Mouse (Mus musculus) C2C12 (cell line): ENCODE results near the gene Hmgcs2. TPM values are rescaled to one million over a fixed set of nuclear protein-coding genes. Genes with fewer than 3 reads are reported as not detected.

Source experiments
- H3K27me3 ChIP-seq: one replicate; pipeline ENCODE4 v1.6.1; 2011; ENCODE audit not compliant: control insufficient read depth, insufficient read depth, insufficient read length
- H3K36me3 ChIP-seq: one replicate; pipeline ENCODE4 v1.6.1; 2011; ENCODE audit not compliant: control insufficient read depth, insufficient read depth
- H3K4me3 ChIP-seq: one replicate; pipeline ENCODE4 v1.5.1; 2011; ENCODE audit warnings: mild to moderate bottlenecking, control low read depth; ENCODE audit not compliant: poor library complexity, insufficient read depth, severe bottlenecking
- H3K79me2 ChIP-seq: one replicate; pipeline ENCODE4 v1.6.1; 2011; ENCODE audit not compliant: control insufficient read depth, insufficient read depth
- H3K79me3 ChIP-seq: one replicate; pipeline ENCODE4 v1.6.1; 2011; ENCODE audit warnings: low read depth, control low read depth
- H3ac ChIP-seq: one replicate; pipeline ENCODE3; 2011; ENCODE audit warnings: low read depth; ENCODE audit not compliant: control insufficient read depth, insufficient read length
- CEBPB ChIP-seq: IDR thresholded peaks from one replicate; pipeline ENCODE4 v1.6.1; 2011; ENCODE audit warnings: low read depth, mild to moderate bottlenecking, control low read depth, moderate library complexity
- CTCF ChIP-seq: IDR thresholded peaks from one replicate; pipeline ENCODE4 v1.5.1; 2011; ENCODE audit not compliant: control insufficient read depth, insufficient read depth, insufficient read length
- FOSL1 ChIP-seq: IDR thresholded peaks from one replicate; pipeline ENCODE4 v1.8.0; 2011; ENCODE audit warnings: mild to moderate bottlenecking, low read length; ENCODE audit not compliant: poor library complexity, insufficient read depth, severe bottlenecking
- MAX ChIP-seq: IDR thresholded peaks from one replicate; pipeline ENCODE4 v1.6.1; 2011; ENCODE audit warnings: mild to moderate bottlenecking, control low read depth
- MYOD1 ChIP-seq: IDR thresholded peaks from one replicate; pipeline ENCODE4 v1.6.1; 2011; ENCODE audit warnings: low read depth; ENCODE audit not compliant: control insufficient read depth, insufficient read length
- MYOG ChIP-seq: IDR thresholded peaks from one replicate; pipeline ENCODE4 v1.6.1; 2011; ENCODE audit not compliant: control insufficient read depth, insufficient read length; ENCODE audit errors: extremely low read depth
- USF1 ChIP-seq: IDR thresholded peaks from one replicate; pipeline ENCODE4 v1.6.1; 2011; ENCODE audit warnings: low read depth, mild to moderate bottlenecking, control low read depth, moderate library complexity
- polyA plus RNA-seq: library from polyadenylated mRNA; unstranded; fragments of >200 nt; fragmentation: generic; extraction: Trizol; gene quantifications from one replicate; pipeline ENCODE4 v1.2.1, GENCODE M21; 2012; ENCODE audit warnings: missing spikeins

Hmgcs2 gene
- polyA plus RNA-seq, 1 experiment = 0.01 TPM

GRCm38 (mm10) chr3:98291044-98291443 is 10.8 kb downstream of the Hmgcs2 start:
- Histone ChIP-seq H3K79me2 (no peaks in the 10 kb centered on the region), H3K4me3 (no peak overlapping the region)

GRCm38 (mm10) chr3:98295965-98296364 is 15.7 kb downstream of the Hmgcs2 start:
- Histone ChIP-seq H3K36me3 (no peaks in the 10 kb centered on the region), H3K4me3 (no peak overlapping the region), H3K27me3 (peaks cover 3% of the 10 kb centered on the region), H3K79me3 (no peaks in the 10 kb centered on the region), H3K79me2 (no peaks in the 10 kb centered on the region), H3ac (no peak overlapping the region)
- no peak for TF ChIP-seq MYOD1
- TF ChIP-seq FOSL1 = no peak
- TF ChIP-seq MAX = no peak
- no peak for TF ChIP-seq MYOG
- no peak for TF ChIP-seq CTCF
- no peak for TF ChIP-seq CEBPB
- TF ChIP-seq USF1 = no peak

More at GRCm38 (mm10) chr3:98291044-98291443, 10.8 kb downstream of the Hmgcs2 start:
- H3K27me3 ChIP-seq = no peaks in the 10 kb centered on the region
- H3ac ChIP-seq = no peak overlapping the region
- no peaks in the 10 kb centered on the region for H3K79me3 ChIP-seq
- no peaks in the 10 kb centered on the region for H3K36me3 ChIP-seq
- TF ChIP-seq MAX (no peak), CTCF (no peak), USF1 (no peak), CEBPB (no peak), MYOD1 (no peak), MYOG (no peak), FOSL1 (no peak)

GRCm38 (mm10) chr3:98299391-98300100 is 19.3 kb downstream of the Hmgcs2 start:
- TF ChIP-seq CEBPB (no peak), MAX (no peak), FOSL1 (no peak), USF1 (no peak), MYOG (no peak), MYOD1 (no peak), CTCF (no peak)
- Histone ChIP-seq H3K36me3 (no peaks in the 10 kb centered on the region), H3ac (no peak overlapping the region), H3K79me3 (no peaks in the 10 kb centered on the region), H3K4me3 (no peak overlapping the region), H3K27me3 (peaks cover 3% of the 10 kb centered on the region), H3K79me2 (no peaks in the 10 kb centered on the region)

- no peak for TF ChIP-seq CTCF
- TF ChIP-seq MAX = no peak
- no peak for TF ChIP-seq FOSL1
- no peak for TF ChIP-seq CEBPB
- TF ChIP-seq MYOD1 = no peak
- TF ChIP-seq USF1 = no peak
- no peak for TF ChIP-seq MYOG
Observed at GRCm38 (mm10) chr3:98300266-98300665, 20.0 kb downstream of the Hmgcs2 start.

GRCm38 (mm10) chr3:98301761-98302160 is 21.5 kb downstream of the Hmgcs2 start:
- H3K79me2 ChIP-seq = no peaks in the 10 kb centered on the region
- H3K79me3 ChIP-seq = no peaks in the 10 kb centered on the region
- H3ac ChIP-seq = no peak overlapping the region
- H3K4me3 ChIP-seq = no peak overlapping the region
- H3K27me3 ChIP-seq = peaks cover 3% of the 10 kb centered on the region
- TF ChIP-seq MYOD1 (no peak), USF1 (no peak), FOSL1 (no peak), CTCF (no peak), CEBPB (no peak)
- no peaks in the 10 kb centered on the region for H3K36me3 ChIP-seq

More at GRCm38 (mm10) chr3:98300266-98300665, 20.0 kb downstream of the Hmgcs2 start:
- no peaks in the 10 kb centered on the region for H3K79me2 ChIP-seq
- H3K4me3 ChIP-seq = no peak overlapping the region
- H3ac ChIP-seq = no peak overlapping the region
- no peaks in the 10 kb centered on the region for H3K36me3 ChIP-seq
- H3K79me3 ChIP-seq = no peaks in the 10 kb centered on the region
- H3K27me3 ChIP-seq = peaks cover 3% of the 10 kb centered on the region
